Mouse (Mus musculus) testis, adult 2 months (tissue): ENCODE measurements around the gene Col6a3.

Source experiments
- CTCF ChIP-seq: fragments of 200-500 bp; IDR thresholded peaks from 2 replicates; pipeline ENCODE4 v1.5.1; 2012; ENCODE audit warnings: low read depth, mild to moderate bottlenecking, inconsistent platforms, low read length, moderate library complexity; ENCODE audit not compliant: control insufficient read depth, insufficient read depth, insufficient replicate concordance
- POLR2A ChIP-seq: fragments of 200-500 bp; IDR thresholded peaks from 2 replicates; pipeline ENCODE4 v1.6.1; 2012; ENCODE audit warnings: low read depth, mild to moderate bottlenecking, inconsistent platforms, low read length, moderate library complexity; ENCODE audit not compliant: control insufficient read depth

DNA sequence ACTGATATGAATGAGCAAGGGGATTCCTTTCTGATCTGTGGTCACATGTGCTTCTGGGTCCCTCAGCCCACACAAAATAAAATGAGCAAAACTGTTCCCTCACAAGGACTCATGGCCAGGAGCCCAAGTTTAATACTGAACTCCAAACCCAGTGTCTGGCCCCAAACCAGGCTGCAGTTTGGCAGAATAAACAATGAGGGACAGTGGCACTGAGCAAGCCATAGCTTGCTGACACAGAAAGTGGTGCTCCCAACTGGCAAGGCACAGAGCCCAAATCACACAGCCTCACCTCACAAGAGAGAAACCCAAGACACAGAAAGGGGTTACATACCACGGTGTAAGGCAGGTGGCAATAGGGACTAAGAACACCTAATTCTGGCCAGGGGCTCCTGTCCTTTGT, 63.3 kb downstream of the Col6a3 start:
- no peak for TF ChIP-seq CTCF
- TF ChIP-seq POLR2A, result no peak
